Mouse (Mus musculus): ENCODE measurements around the gene Sema6d. TPM values are rescaled to one million over a fixed set of nuclear protein-coding genes. Genes with fewer than 3 reads are reported as not detected.

The Sema6d gene
- polyA plus RNA-seq, 1 experiment = 5.6 TPM

DNA sequence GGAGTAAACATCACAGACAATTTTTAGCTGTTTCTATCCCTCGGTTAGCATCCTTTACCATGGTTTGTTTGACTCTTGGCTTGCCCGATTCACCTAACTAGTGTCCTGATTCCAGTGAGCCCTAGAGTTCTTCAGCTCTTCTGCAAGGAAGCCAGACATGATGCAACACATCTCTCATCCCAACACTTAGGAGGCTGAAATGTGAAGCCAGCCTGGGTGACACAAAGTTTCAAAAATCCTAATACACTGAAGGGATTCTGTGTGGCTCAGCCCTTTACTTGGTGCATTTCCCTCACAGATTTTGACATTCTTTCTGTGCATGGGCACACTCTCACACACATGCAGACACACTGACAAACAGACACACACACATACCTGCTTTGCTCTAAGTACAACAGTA, 560.8 kb downstream of the Sema6d start:
- TF ChIP-seq CTCF (conservative IDR thresholded peaks at IDR 0.05; ENCODE audit: insufficient read depth, insufficient read length, low read depth, low read length) = no peak
- TF ChIP-seq POLR2A (IDR thresholded peaks at IDR 0.05; ENCODE audit: low read depth, low read length) = no peak
- H3K36me3 ChIP-seq (ENCODE audit: control insufficient read depth, insufficient read depth, low read length) = no peaks in the 10 kb centered on the region
- no peak overlapping the region for H3K4me3 ChIP-seq (ENCODE audit: insufficient read depth, low read depth, low read length)
- DNase-seq = no peak
- no peaks in the 10 kb centered on the region for H3K27me3 ChIP-seq (replicated peaks; ENCODE audit: control insufficient read depth, insufficient read depth, low read length)
- 0 out of 2 replicates have a peak overlapping the region, but pooled peaks have one; percentile 11 for H3K27ac ChIP-seq (ENCODE audit: insufficient read depth, low read depth, low read length)
- 0 out of 2 replicates have a peak, but pooled peaks cover 3% of the 10 kb centered on the region for H3K4me1 ChIP-seq (ENCODE audit: control insufficient read depth, insufficient read depth, low read length)
- WGBS = 82% methylated on average over 2 of the region's 2 CpGs

DNA sequence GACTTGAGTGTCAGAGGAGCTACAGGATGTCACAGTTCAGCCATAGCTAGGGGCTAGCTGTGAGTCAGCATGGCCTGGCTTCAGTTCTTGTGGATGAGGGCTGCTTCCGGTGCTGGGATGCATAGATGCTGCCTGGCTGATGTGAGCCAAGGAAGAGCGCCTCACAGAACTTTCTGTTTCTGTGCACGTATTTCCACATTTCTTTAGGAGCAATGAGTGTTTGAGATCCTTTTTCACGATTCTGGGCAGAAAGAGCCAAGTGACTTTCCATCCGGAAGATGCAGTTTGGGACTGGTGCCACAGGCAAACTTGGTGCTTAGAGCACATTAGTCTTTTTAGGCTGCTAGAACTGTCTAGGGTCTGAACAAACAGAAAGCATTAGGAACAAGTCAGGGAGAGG, 561.4 kb downstream of the Sema6d start:
- WGBS = 60% methylated on average over 5 of the region's 5 CpGs

DNA sequence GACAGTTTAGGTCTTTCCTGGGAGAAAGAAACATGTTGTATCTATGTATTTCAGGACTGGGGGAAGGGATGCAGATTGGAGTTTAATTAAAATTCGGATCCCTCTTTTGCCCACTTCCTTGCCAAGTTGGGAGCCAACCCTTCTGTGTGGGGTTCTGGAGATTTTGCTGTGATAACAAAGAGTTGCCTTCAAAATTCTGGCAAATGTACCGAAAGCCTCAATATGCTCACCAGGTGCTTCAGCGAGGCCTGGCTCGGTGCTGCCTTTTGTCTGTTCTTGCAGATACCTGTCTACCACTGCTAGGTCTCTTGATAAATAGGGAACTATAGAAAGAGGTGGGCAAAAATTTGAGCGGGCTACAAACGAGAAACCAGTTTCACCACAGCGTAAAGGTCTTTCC, 563.4 kb downstream of the Sema6d start:
- TF ChIP-seq CTCF (conservative IDR thresholded peaks at IDR 0.05; ENCODE audit: insufficient read depth, insufficient read length, low read depth, low read length) (no peak), POLR2A (IDR thresholded peaks at IDR 0.05; ENCODE audit: low read depth, low read length) (no peak)
- Histone ChIP-seq H3K27ac (ENCODE audit: insufficient read depth, low read depth, low read length) (no peak overlapping the region), H3K4me3 (ENCODE audit: insufficient read depth, low read depth, low read length) (no peak overlapping the region), H3K36me3 (ENCODE audit: control insufficient read depth, insufficient read depth, low read length) (no peaks in the 10 kb centered on the region), H3K4me1 (ENCODE audit: control insufficient read depth, insufficient read depth, low read length) (0 out of 2 replicates have a peak, but pooled peaks cover 3% of the 10 kb centered on the region), H3K27me3 (replicated peaks; ENCODE audit: control insufficient read depth, insufficient read depth, low read length) (no peaks in the 10 kb centered on the region)
- no peak for DNase-seq
- WGBS = 93% methylated on average over 7 of the region's 7 CpGs

More for the DNA sequence above, 561.4 kb downstream of the Sema6d start:
- DNase-seq = peak; percentile 18
- Histone ChIP-seq H3K36me3 (ENCODE audit: control insufficient read depth, insufficient read depth, low read length) (no peaks in the 10 kb centered on the region), H3K4me3 (ENCODE audit: insufficient read depth, low read depth, low read length) (no peak overlapping the region), H3K4me1 (ENCODE audit: control insufficient read depth, insufficient read depth, low read length) (0 out of 2 replicates have a peak, but pooled peaks cover 3% of the 10 kb centered on the region), H3K27me3 (replicated peaks; ENCODE audit: control insufficient read depth, insufficient read depth, low read length) (no peaks in the 10 kb centered on the region), H3K27ac (ENCODE audit: insufficient read depth, low read depth, low read length) (peak overlapping the region; percentile 1)
- TF ChIP-seq CTCF (conservative IDR thresholded peaks at IDR 0.05; ENCODE audit: insufficient read depth, insufficient read length, low read depth, low read length) (no peak), POLR2A (IDR thresholded peaks at IDR 0.05; ENCODE audit: low read depth, low read length) (no peak)

DNA sequence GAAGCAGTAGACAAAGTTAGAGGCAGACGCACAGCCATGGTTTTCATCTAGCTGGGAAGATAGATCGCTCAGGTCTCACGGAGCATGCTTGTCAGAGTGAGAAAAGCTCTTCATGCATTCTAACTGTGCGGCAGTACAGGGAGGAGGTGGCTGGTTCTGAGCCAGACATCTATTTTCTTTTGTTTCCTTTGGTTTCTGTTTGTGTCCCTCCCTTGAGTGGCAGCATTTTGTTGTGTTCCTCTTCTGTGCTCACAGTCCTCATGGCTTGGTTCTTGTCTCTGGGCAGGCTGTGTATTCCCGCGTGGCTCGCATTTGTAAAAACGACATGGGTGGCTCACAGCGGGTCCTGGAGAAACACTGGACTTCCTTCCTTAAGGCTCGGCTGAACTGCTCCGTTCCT, 567.6 kb downstream of the Sema6d start:
- WGBS = 83% methylated on average over 11 of the region's 11 CpGs
- TF ChIP-seq CTCF (conservative IDR thresholded peaks at IDR 0.05; ENCODE audit: insufficient read depth, insufficient read length, low read depth, low read length) = no peak
- TF ChIP-seq POLR2A (IDR thresholded peaks at IDR 0.05; ENCODE audit: low read depth, low read length) = no peak
- Histone ChIP-seq H3K27ac (ENCODE audit: insufficient read depth, low read depth, low read length) (no peak overlapping the region), H3K27me3 (replicated peaks; ENCODE audit: control insufficient read depth, insufficient read depth, low read length) (no peaks in the 10 kb centered on the region), H3K4me1 (ENCODE audit: control insufficient read depth, insufficient read depth, low read length) (no peaks in the 10 kb centered on the region), H3K36me3 (ENCODE audit: control insufficient read depth, insufficient read depth, low read length) (no peaks in the 10 kb centered on the region), H3K4me3 (ENCODE audit: insufficient read depth, low read depth, low read length) (no peak overlapping the region)
- DNase-seq = no peak

DNA sequence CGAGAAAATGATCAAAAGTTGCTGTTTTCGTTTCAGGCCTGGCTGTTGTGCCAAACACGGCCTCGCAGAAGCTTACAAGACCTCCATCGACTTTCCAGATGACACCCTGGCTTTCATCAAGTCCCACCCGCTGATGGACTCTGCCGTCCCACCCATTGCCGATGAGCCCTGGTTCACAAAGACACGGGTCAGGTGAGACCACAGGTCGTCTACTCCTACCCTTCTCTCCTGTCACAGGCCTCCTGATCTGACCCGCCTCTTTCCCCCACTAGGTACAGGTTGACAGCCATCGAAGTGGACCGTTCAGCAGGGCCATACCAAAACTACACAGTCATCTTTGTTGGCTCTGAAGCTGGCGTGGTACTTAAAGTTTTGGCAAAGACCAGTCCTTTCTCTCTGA, 568.6 kb downstream of the Sema6d start:
- TF ChIP-seq POLR2A (IDR thresholded peaks at IDR 0.05; ENCODE audit: low read depth, low read length) (no peak), CTCF (conservative IDR thresholded peaks at IDR 0.05; ENCODE audit: insufficient read depth, insufficient read length, low read depth, low read length) (no peak)
- no peak overlapping the region for H3K4me3 ChIP-seq (ENCODE audit: insufficient read depth, low read depth, low read length)

DNA sequence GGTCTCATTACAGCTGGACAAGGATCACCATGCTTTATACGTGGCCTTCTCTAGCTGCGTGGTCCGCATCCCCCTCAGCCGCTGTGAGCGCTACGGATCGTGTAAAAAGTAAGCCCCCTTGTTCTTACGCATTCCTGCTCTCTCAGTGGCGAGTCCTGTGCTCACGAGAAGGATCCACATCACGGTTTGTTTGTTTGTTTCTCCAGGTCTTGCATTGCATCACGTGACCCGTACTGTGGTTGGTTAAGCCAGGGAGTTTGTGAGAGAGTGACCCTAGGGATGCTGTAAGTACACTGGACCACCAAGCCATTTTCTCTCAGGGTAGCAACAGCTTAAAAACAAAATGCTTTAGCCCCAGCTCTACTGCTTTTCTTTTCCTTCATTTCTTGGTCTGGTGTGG, 569.8 kb downstream of the Sema6d start:
- H3K36me3 ChIP-seq (ENCODE audit: control insufficient read depth, insufficient read depth, low read length) = no peaks in the 10 kb centered on the region
- H3K4me1 ChIP-seq (ENCODE audit: control insufficient read depth, insufficient read depth, low read length) = no peaks in the 10 kb centered on the region
- no peak overlapping the region for H3K4me3 ChIP-seq (ENCODE audit: insufficient read depth, low read depth, low read length)
- DNase-seq = no peak
- no peak for TF ChIP-seq CTCF (conservative IDR thresholded peaks at IDR 0.05; ENCODE audit: insufficient read depth, insufficient read length, low read depth, low read length)
- no peak for TF ChIP-seq POLR2A (IDR thresholded peaks at IDR 0.05; ENCODE audit: low read depth, low read length)
- WGBS = 95% methylated on average over 13 of the region's 13 CpGs
- H3K27me3 ChIP-seq (replicated peaks; ENCODE audit: control insufficient read depth, insufficient read depth, low read length) = no peaks in the 10 kb centered on the region
- H3K27ac ChIP-seq (ENCODE audit: insufficient read depth, low read depth, low read length) = no peak overlapping the region

More for the DNA sequence above, 568.6 kb downstream of the Sema6d start:
- H3K27ac ChIP-seq (ENCODE audit: insufficient read depth, low read depth, low read length) = no peak overlapping the region
- DNase-seq = no peak
- WGBS = 92% methylated on average over 14 of the region's 14 CpGs
- H3K36me3 ChIP-seq (ENCODE audit: control insufficient read depth, insufficient read depth, low read length) = no peaks in the 10 kb centered on the region
- no peaks in the 10 kb centered on the region for H3K4me1 ChIP-seq (ENCODE audit: control insufficient read depth, insufficient read depth, low read length)
- no peaks in the 10 kb centered on the region for H3K27me3 ChIP-seq (replicated peaks; ENCODE audit: control insufficient read depth, insufficient read depth, low read length)

DNA sequence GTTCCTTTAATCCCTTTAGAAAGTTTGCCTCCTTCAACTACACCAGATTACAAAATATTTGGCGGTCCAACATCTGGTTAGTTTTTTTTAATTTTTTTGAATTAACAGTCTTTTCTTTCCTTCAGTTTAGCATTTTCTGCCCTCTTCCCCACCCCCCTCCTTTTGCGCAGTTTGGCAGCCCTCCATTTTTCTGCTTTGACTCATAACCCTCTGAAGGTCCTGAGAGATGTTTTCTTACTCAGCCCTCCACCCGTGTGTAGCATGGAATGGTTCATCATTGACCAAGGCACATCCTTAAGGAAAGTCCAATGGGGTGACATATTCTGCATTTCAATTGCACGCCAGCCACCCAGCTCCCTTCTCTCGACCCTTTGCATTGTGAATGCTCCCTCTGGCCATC, 570.9 kb downstream of the Sema6d start:
- Histone ChIP-seq H3K4me3 (ENCODE audit: insufficient read depth, low read depth, low read length) (no peak overlapping the region), H3K27ac (ENCODE audit: insufficient read depth, low read depth, low read length) (no peak overlapping the region), H3K27me3 (replicated peaks; ENCODE audit: control insufficient read depth, insufficient read depth, low read length) (no peaks in the 10 kb centered on the region), H3K4me1 (ENCODE audit: control insufficient read depth, insufficient read depth, low read length) (no peaks in the 10 kb centered on the region), H3K36me3 (ENCODE audit: control insufficient read depth, insufficient read depth, low read length) (no peaks in the 10 kb centered on the region)
- TF ChIP-seq POLR2A (IDR thresholded peaks at IDR 0.05; ENCODE audit: low read depth, low read length) (no peak), CTCF (conservative IDR thresholded peaks at IDR 0.05; ENCODE audit: insufficient read depth, insufficient read length, low read depth, low read length) (no peak)
- no peak for DNase-seq
- WGBS = 62% methylated on average over 5 of the region's 5 CpGs
